Mouse (Mus musculus) heart, adult 9 months (tissue): ENCODE data around the gene Sgcd.

Experiments used
- DNase-seq, 2 experiments: peaks; one replicate each; pipeline ENCODE4 v3.0.0; 2022; ENCODE audit warnings: low spot score in 2 of 2

Gene Sgcd

DNA sequence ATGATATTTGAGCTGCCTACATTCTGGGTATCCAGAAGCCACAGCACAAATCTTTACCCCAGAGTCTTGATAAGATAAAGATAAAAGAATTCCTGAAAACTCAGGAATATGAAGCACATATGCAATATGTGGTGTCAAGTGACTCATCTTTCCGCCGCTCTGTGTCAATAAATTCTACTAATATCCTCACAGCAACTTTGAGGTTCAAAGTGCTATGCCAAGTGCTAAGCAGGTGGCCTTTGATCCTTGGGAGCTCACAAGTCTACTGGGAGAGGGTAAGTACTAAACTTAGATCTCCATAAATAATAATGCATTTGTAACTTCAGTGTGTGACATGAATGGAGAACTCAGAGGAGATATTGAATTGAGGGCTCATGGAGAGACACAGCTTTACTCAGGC, 848.9 kb downstream of the Sgcd start:
- DNase-seq, result no peak

GRCm38 (mm10) chr11:47139271-47139670, 849.5 kb downstream of the Sgcd start:
- DNase-seq, result no peak

DNA sequence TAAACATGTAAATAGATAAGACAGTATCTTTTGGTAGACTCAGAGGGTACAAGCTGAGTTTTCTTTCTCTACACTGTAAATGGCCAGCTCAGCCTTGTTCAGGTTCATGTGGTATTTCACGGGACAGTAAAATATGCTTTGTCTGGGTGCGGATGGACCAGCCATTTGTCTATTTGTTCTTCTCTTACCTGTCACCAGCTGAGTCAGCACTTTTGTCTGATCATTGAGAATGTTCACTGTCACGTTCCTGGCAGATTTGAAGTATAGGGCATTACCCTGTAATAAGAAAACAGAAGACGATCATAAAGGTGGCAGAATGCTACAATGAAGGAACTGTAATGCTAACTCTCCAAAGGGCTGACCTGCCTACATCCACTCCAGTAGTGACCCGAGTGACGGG, 856.4 kb downstream of the Sgcd start:
- no peak for DNase-seq

DNA sequence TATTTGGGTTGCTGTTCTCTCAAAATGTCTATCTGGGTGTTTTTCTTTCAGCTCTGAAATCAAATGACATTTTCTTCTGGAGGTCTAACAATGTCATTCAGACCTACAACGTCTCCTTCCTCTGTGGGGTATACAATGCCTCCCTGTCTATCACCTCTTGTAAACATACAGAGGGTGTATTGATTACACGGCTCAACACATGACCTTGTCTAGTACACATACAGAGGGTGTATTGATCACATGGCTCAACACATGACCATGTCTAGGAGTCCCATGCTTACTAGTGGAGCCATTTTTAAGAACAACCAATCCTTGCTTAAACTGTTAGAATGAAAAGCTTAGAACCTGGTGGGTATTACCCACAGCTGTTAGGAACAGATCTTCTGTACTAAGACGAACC, 858.3 kb downstream of the Sgcd start:
- DNase-seq, result no peak

DNA sequence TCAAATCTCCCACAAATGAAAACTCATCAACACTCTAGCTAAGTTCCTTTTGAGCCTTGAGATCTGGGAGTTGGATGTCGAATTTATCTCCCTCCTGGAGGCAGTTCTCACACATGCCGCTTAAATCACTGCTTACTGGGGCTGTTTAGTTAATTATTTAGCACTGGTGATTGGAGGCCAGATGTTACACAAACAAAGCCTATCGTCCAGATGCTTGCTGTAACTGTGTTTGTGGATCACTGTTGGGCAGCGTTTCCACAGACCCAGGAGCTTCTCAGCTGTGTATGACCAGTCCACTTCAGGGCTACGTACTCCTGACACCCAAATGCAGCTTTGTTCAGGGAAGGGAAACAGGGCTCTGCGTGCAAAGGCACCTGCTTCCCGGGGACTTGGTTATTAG, 858.8 kb downstream of the Sgcd start:
- DNase-seq, result peak; percentile 45 to 61

DNA sequence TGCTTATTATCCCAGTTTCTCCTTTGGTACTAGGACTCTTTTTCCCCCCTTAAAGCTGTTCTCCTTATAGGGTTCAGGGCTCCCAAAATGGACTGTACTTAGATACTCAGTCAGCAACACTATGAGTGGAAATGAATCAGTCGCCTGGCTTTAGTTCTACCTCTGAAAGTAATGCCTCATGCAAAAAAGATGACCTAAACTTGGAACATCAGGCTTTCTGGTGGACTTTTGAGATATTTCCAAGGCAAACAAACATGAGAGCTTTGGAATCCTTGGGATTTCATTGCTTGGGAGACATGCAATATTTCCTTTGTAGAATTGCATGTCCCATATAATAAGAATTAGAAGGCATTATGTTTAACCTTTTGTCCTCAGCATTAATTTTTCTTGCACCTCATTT, 859.6 kb downstream of the Sgcd start:
- DNase-seq, result peak; percentile 51 to 57

- DNase-seq, result no peak
Observed at GRCm38 (mm10) chr11:47128331-47128730, 860.4 kb downstream of the Sgcd start.

DNA sequence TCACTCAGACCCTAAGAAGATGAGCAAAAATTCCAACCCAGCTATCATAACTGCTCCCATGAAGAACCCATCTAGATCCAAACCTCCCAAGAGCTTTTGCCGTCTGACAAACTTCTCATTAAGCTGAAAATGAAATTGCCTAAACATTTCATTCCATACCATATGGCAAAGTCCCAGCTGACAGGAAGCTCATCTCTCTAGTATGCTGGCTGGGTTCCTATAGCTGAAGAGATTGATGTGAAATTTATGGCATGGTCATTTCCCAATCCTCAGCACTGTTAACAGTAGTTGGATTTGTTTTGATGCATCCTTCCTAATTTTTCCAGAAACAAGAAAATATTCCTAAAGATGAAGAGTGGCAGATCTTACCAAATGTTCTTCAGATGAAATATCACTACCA, 867.9 kb downstream of the Sgcd start:
- no peak for DNase-seq

DNA sequence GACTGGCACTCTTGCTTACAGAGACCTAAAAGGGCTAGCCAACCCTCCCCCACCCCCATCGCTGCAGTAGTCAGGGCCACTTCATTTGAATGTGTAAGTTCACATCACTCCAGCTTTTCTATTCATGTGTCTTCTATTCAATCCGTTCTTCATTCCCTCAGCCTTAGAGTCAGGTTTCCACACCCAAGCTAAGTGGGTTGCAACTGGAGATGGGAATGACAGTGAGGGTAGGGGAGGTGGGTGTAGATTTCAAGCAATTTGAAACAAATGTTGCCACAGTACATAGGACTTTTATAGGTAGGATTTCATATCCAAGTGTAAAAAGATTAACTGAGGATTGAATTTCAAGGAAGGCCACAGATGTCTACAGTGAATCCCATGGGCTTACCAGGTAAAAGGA, 870.9 kb downstream of the Sgcd start:
- DNase-seq, result no peak

DNA sequence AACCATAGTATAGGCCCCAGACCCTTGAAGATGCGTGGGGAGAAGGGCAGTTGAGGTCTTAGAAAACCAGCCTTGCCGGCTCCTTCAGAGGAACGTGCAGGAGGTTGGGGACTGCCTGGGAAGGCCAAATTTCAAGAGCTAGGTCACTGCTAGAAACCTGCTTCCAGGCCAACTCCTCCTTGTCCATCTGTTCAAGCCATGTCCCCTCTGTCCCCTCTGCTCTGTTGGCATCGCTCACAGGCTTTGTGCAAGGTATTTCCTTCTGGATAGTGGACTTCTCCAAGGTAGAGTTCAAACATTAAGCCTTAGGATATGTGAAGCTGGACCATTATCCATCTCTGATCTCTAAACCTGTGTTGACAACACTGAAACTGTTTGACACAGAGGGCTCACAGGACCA, 874.4 kb downstream of the Sgcd start:
- DNase-seq, result no peak

GRCm38 (mm10) chr11:47113081-47113480, 875.7 kb downstream of the Sgcd start:
- no peak for DNase-seq

DNA sequence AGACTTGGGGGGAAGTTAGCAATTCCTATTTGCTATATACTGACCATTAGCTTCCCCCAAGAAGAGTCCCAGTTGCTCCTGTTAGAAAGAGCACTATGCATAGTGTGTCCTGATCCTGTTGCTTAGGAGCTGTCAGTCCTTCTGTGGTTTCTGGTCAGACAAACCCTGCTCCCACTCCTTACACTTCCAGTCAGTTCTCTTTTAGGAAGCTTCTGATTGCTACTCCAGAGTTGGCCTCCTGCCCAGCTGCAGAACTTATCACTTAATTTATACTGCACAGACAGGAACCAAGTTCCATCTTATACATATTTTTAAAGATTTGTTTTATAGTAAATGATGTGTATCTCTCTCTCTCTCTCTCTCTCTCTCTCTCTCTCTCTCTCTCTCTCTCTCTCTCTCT, 878.5 kb downstream of the Sgcd start:
- no peak for DNase-seq

- DNase-seq, result no peak
Observed at GRCm38 (mm10) chr11:47107661-47108060, 881.1 kb downstream of the Sgcd start.

DNA sequence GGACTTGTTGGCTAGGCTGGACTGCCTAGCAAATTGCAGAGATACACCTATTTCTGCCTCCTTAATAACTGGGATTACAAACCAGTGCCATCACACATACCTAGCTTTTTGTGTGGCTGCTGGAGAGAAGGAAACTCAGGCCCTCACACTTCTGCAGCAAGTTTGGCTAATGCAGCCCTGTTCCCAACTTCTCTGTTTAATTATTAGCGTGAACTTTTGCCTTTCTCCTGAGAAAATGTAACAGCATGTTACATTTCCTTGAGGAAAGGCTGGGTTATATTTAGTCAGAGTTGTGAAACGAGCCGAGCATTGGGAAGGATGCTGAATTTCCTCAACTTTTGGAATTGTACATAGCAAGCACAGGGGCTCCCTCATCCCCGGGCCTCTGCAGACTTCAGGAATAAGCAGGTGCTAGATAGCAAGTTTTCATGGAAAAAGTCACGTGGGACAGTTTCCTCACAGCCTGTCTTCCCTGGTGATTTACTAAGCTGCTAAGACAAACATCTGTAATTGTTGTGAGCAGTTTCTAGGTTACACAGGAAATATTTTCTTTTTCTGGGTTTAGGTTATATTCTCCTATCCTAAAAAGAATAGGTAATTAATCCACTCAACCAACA, 895.4 kb downstream of the Sgcd start:
- DNase-seq, result no peak

DNA sequence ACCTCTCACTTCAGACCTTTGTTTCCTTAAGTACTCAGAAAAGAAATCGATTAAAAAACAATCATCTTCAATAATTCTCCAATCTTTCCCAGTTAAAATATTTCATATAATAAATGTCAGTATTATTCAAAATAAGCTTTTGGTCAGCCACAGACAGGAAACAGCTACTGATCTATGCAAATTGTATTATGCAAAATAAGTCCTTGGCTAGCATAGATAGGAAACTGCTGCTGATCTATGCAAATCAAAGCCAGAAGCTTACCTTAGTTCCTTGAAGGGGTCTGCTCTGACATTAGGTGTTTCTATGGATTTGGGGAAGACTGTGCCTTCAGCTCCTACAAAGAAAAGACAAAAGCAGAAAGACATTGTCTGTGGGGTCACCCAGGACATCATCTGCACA, 906.3 kb downstream of the Sgcd start:
- no peak for DNase-seq

GRCm38 (mm10) chr11:47073538-47073937, 915.2 kb downstream of the Sgcd start:
- DNase-seq, result no peak

DNA sequence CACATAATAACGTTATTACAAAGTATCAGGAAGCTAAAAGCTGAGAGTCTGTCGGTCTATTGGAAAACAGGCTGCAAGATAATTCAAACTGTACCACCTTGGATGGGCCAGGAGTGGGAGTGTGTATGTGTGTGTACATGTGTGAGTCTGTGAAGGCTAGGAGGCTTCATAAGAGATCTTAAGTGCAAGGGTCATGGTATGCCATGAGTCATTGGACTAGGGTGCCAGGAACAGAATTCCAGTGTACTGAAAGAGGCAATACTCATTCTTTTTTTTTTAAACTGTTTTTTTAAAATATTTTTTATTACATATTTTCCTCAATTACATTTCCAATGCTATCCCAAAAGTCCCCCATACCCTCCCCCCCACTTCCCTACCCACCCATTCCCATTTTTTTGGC, 917.6 kb downstream of the Sgcd start:
- DNase-seq, result no peak

DNA sequence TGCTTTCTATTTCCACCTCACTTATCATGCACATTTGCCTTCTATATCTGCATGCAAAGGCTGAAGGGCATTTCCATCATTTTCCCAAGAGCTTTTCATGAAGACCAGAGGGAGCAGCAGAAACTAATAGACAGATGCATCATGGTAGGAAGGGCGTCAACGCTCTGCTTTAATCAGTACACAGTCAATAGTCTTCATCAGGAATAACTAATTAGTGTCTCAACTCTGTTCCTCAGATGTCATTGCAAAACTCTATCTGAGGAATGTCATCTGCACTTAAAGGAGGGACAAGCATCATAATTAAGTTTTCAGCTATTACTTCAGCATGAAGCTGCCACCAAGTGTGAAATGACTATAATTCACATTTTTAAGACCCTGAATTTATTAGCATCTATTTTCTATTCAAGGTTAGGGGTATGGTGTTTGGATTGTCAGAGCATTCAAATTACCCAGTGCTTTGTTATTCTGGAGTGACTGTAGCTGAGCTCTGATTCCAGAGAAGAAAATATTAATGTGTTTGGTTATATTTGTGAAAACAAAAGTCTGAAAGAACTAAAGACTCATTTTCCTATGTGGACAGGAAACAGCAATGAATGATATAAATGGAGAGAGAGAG, 918.9 kb downstream of the Sgcd start:
- no peak for DNase-seq

- peak in 1 of 2 experiments; percentile 7 for DNase-seq
Observed at GRCm38 (mm10) chr11:47063690-47064089, 925.1 kb downstream of the Sgcd start.

GRCm38 (mm10) chr11:47050390-47050789, 938.4 kb downstream of the Sgcd start:
- no peak for DNase-seq

GRCm38 (mm10) chr11:47049756-47050155, 939.0 kb downstream of the Sgcd start:
- no peak for DNase-seq

DNA sequence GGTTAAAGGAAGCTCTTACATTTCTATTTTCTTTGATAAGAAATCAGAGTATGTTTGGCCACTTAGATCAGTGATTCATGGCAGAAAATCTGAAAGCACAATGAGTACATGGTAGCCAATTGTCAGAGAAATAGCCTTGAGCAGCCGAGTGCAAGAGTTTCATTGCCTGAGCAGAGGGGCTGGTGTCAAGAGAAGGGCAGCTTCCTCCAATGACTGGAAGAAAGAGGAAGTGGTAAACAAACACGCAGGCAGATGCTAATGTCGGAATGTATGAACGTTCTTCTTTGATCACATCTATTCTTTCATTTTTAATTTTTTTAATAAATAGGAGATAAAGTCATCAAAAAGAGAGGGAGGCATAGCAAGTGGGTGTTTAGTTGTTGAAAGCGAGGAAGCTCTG, 956.5 kb downstream of the Sgcd start:
- DNase-seq, result peak in 1 of 2 experiments; percentile 3

DNA sequence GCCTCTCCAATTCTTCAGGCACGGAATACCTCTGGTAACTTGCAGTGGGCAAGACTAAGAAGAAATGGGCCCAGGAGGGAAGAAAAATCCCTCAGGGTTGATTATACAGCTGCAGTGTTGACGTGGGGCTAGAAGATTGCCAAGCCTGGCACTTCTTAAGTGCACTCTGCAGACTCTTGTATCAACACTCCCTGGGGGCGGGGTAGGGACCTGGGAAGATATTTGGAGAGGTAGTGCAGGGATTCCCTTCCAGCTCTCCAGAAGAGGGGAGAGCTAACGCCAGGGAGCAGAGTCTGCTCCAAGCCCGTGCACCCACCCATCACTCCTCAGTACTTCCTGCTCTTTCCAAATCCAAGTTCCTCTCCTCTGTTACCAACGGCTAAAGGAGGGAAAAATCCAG, 967.9 kb downstream of the Sgcd start:
- peak; percentile 5 to 7 for DNase-seq

- peak in 1 of 2 experiments; percentile 2 for DNase-seq
Observed at GRCm38 (mm10) chr11:47018139-47018538, 970.6 kb downstream of the Sgcd start.
